Mouse (Mus musculus): ENCODE results near the gene Adad2. TPM values are rescaled to one million over a fixed set of nuclear protein-coding genes. Genes with fewer than 3 reads are reported as not detected.

The Adad2 gene
- total RNA-seq, 1 experiment from 2014 or later = not detected

DNA sequence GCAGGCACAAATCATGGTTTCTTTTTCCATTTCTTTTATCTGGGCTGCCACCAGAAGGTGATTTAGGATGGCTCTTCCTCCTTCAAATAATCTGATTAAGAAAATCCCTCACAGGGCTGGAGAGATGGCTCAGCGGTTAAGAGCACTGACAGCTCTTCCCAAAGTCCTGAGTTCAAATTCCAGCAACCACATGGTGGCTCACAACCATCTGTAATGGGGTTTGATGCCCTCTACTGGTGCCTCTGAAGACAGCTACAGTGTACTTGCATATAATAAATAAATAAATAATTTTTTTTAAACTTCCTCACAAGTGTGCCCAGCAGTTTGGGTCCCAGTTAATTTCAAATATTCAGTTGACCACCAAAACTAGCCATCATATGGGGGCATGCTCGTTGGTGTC is 6.3 kb upstream of the Adad2 start:
- ATAC-seq (replicated peaks; ENCODE audit: insufficient number of reproducible peaks, low FRiP score, low TSS enrichment, poor library complexity, severe bottlenecking) = no peak

DNA sequence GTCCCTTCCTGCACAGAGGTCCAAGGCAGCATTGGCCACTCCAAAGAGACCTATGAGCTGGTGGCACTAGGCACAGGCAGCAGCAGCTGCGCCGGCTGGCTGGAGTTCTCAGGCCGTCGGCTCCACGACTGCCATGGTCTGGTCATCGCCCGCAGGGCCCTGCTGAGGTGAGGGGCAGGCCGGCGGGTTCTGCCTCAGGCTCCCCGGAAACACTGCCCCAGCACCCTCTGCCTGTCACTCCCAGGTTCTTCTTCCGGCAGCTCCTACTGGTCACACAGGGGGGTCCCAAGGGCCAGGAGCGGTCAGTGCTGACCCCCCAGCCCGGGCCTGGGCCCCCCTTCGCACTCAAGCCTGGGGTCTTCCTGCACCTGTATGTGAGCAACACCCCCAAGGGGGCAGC is 2.5 kb downstream of the Adad2 start:
- no peak for ATAC-seq (replicated peaks; ENCODE audit: insufficient number of reproducible peaks, low FRiP score, low TSS enrichment, poor library complexity, severe bottlenecking)

GRCm38 (mm10) chr8:119616358-119616757 is 3.8 kb downstream of the Adad2 start:
- ATAC-seq (replicated peaks; ENCODE audit: insufficient number of reproducible peaks, low FRiP score, low TSS enrichment, poor library complexity, severe bottlenecking) = no peak

DNA sequence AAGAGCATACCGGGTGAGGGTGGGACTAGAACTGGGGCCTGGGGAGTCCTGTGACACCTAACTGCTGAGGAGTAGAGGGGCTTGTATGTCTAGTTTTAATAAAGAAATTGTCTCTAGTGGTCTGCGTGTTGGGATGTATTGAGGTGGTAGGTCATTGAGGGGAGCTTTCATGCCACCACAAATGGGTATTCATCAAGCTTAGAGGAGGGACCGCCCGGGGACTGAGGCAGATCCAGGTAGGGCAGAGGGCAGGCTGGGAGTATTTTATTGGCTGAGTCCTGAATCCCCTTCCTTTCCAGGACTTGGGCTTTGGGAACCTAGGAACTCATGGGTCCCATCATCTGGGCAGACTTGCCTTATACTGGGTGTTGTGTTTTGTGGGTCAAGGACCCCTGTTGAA is 4.3 kb downstream of the Adad2 start:
- ATAC-seq (replicated peaks; ENCODE audit: insufficient number of reproducible peaks, low FRiP score, low TSS enrichment, poor library complexity, severe bottlenecking) = no peak

DNA sequence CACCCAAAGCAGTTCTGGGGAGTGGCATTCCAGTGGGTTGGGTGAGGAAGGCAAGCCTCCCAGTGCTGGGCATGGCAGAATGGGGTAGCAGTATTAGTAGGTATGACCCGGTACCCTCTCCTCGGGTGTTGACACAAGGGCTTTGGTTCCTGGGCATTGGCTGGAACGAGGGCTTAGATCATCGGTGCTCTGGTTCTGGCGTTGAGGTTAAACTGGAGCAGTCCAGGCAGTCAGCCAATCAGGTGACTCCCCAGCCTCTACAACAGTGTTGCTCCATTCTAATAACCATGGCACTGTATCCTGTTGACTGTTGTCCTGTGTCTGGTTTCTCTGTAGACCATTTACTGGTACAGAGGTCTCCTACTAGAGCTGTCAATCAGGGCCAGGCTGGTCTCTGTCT is 5.0 kb downstream of the Adad2 start:
- no peak for ATAC-seq (replicated peaks; ENCODE audit: insufficient number of reproducible peaks, low FRiP score, low TSS enrichment, poor library complexity, severe bottlenecking)

DNA sequence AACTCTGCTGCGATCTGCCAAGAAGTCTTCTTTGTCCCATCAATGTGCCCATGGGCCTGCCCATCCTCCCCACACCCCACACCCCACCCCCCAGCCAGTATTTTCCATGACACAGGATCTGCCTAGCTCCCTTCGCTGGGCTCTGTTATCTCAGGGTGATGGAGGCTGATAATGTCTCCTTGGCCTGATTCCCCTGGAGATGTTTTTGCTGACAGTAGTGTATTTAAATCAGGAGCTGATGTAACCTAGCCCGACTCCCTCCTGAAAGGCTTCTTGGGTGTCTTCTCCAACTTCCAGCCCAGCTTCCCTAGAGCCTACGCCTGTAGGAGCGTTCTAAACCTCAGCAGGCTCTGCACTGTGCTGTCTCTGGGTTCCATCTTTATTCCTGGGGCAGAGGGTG is 6.3 kb downstream of the Adad2 start:
- ATAC-seq (replicated peaks; ENCODE audit: insufficient number of reproducible peaks, low FRiP score, low TSS enrichment, poor library complexity, severe bottlenecking) = no peak

DNA sequence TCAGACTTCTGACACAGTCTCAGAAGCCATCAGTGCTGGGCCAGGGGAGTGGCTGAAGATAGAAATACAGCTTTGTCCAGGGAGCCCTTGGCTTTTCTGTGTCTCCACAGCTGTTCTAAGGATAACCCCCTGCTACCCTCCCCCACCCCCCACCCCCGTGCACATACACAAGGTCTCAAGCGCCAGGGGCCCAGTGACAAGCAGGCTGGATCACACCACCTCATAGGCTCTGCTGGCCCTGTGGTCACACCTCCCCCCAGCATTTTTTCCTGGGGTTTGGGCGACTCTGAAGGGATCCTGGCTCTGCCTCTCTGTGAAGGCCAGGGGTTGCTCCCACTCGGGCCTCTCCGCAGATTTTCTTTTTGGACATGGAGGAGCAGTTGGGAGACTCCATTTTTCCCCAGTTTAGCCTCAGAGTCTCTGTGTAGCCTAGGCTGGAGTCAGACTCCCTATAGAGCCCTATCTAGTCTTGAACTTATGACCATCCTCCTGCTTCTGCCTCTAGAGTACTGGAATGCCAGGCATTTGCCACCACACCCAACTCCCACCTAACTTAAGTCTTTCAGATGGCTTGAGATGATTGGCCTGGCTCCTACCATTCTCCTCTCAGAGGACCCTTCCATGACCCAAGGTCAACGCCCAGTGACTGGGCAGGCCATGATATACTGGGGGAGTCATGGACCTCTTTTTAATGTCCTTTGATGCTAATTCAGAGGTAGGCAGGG is 7.7 kb downstream of the Adad2 start:
- no peak for ATAC-seq (replicated peaks; ENCODE audit: insufficient number of reproducible peaks, low FRiP score, low TSS enrichment, poor library complexity, severe bottlenecking)

GRCm38 (mm10) chr8:119620848-119621465 is 8.4 kb downstream of the Adad2 start:
- no peak for ATAC-seq (replicated peaks; ENCODE audit: insufficient number of reproducible peaks, low FRiP score, low TSS enrichment, poor library complexity, severe bottlenecking)

DNA sequence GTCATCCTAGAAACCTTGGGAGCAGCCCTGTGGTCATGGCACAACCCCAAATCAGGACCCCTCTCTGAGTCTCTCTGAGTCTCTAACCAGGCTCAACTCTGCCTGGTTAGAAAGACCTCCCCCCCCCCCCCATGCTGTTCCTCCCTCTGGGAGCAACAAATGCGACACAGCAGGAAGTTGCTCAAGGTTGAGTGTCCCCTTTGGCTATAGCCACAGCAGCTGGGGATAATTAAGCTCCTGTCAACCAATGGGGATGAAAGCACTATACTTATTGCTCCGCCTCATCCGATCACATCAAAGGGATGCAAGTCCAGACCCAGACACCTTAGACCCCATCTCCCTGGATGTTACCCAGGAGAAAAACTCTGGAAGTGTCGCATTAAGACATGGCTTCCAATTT is 10.0 kb downstream of the Adad2 start:
- ATAC-seq (replicated peaks; ENCODE audit: insufficient number of reproducible peaks, low FRiP score, low TSS enrichment, poor library complexity, severe bottlenecking) = no peak

DNA sequence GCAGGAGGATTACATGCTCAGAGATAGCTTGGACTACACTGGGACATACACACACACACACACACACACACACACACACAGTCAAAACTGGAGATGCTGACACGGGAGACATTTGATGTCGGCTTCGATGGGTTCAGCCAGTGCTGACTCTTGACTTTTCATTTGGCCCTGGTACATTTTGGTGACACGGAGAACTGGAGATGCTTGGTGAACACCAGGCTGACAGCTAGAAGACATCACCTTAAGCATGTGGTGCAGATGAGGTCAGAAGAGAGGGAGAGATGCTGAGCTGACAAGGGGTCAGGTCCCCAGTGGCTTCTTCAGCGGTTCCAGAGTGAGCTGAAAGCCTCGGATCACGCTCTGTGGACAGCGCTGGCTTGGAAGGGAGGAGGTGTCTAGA is 10.5 kb downstream of the Adad2 start:
- no peak for ATAC-seq (replicated peaks; ENCODE audit: insufficient number of reproducible peaks, low FRiP score, low TSS enrichment, poor library complexity, severe bottlenecking)

DNA sequence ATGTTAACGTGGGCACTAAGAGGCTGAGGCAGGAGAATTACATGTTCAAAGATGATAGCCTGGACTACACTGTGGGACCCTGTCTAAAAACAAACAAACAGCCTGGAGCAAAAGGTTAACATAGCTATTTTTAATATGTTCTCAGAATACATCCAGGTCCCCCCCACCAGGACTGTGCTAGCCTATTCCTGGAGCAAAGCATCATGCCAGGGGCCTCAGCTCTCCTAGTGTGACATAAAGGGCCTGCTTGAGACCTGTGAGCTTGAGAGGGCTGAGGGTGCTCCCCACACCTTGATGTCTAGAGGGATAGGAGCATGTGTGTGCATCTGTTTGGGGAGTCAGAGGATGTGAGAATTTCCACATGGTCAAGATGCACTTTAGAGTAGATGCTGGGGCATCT is 11.2 kb downstream of the Adad2 start:
- no peak for ATAC-seq (replicated peaks; ENCODE audit: insufficient number of reproducible peaks, low FRiP score, low TSS enrichment, poor library complexity, severe bottlenecking)

DNA sequence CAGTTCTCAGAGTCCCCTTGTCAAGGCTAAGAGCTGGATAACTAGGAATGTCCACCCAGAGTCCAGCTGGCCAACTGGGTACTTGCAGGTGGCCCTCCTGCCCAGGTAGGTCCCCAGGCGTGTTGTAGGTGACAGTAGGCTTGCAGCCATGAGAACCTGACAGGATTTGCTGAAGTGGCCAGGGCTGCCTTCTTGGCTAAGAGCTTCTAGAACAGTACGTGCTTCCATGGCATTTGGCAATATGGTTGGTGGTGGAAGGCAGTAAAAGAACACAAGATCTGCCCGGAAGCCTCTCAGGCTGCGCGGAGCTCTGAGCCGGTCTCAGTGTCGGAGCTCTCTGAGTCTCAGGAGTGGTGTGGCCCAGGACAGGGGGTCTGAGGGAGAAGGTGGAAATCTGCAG is 12.4 kb downstream of the Adad2 start:
- no peak for ATAC-seq (replicated peaks; ENCODE audit: insufficient number of reproducible peaks, low FRiP score, low TSS enrichment, poor library complexity, severe bottlenecking)

- no peak for ATAC-seq (replicated peaks; ENCODE audit: insufficient number of reproducible peaks, low FRiP score, low TSS enrichment, poor library complexity, severe bottlenecking)
These were observed 13.2 kb downstream of the Adad2 start for GRCm38 (mm10) chr8:119625788-119626187.

DNA sequence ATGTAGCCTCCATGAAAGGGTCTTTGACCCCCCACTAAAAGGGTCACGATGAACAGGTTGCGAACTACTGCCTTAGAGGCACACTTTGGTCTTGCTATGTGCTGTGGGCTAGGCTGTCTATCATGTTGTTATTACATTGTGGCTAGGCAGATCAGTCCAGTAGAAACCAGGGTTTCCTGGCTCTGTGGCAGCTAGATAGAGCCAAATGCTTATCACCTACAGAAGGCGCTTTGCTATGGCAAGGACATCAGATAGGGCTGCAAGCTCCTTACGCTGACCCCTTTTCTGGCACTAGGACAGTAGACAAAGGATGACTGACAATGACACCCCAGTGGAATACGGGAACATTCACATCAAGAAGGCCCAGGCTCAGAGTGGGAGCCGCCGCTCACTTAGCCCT is 14.7 kb downstream of the Adad2 start:
- ATAC-seq (replicated peaks; ENCODE audit: insufficient number of reproducible peaks, low FRiP score, low TSS enrichment, poor library complexity, severe bottlenecking) = no peak

GRCm38 (mm10) chr8:119627613-119628359 is 15.2 kb downstream of the Adad2 start:
- no peak for ATAC-seq (replicated peaks; ENCODE audit: insufficient number of reproducible peaks, low FRiP score, low TSS enrichment, poor library complexity, severe bottlenecking)

DNA sequence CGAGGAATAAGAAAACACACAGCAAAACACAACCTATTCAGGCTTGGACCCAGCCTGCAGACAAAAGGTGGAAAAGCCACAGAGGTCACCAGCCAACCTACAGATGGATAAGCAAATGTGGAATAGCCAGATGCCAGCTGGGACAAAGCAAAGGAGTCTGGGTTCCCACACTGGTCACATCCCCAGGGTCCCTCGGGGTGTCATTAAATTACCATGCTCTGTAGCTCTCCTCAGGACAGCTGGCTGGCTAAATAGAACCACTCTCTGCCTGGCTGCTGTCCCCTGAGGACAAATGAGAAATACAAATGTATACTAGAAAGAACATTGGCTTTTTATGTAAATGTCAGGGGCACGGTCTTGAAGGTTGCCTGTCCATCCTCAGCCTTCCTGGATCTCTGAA is 18.3 kb downstream of the Adad2 start:
- ATAC-seq (replicated peaks; ENCODE audit: insufficient number of reproducible peaks, low FRiP score, low TSS enrichment, poor library complexity, severe bottlenecking) = no peak

DNA sequence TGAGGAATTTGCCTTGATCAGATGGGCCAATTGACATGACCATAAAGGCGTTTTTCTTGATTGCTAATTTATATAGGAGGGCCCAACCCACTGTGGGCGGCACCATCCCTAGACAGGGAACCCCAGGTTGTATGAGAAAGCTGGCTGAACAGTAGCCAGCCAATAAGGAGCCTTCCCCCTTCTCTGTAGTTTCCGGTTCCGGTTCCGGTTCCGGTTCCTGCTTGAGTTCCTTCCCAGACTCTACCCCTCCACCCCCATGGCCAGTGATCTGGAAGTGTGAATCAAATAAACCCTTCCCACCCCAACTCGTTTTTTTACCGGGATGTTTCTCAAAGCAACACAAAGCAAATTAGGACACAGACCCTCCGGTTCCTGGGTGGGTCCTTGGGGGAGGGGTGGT is 19.7 kb downstream of the Adad2 start:
- ATAC-seq (replicated peaks; ENCODE audit: insufficient number of reproducible peaks, low FRiP score, low TSS enrichment, poor library complexity, severe bottlenecking) = no peak

- no peak for ATAC-seq (replicated peaks; ENCODE audit: insufficient number of reproducible peaks, low FRiP score, low TSS enrichment, poor library complexity, severe bottlenecking)
These were observed 20.4 kb downstream of the Adad2 start for GRCm38 (mm10) chr8:119632909-119633308.

DNA sequence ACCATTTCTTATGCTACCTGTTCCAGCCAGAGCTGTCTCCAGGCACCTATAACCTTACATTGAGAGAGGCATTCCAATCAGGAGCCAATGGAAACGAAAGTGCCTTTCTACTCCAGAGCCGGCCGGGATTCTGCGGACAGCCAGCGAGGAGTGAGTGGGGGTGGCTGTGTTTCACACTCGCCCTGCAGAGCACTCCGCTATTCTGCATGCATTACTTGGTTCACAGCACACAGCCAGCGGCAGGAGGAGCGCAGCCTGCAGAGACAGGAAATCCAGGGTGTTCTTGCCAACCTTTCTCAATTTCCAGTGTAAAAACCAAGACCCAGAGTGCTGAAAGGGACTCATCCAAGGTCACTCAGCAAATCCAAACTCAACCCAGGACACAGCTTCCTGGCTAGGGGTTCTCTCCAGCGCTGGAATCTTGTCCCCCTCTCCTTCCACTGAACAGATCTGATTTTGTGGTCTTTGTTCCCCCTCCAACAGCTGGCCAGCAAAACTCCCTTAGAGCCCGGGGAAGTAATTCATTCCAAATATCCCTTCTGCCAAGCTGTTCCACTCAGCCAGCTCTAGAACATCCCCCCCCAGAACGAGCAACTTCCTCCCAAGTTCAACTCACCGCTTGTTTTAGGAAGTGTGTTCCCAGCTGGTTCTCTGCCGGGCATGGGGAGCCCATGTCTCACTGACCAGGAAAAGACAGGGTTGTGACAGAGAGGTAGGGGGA is 22.2 kb downstream of the Adad2 start:
- ATAC-seq (replicated peaks; ENCODE audit: insufficient number of reproducible peaks, low FRiP score, low TSS enrichment, poor library complexity, severe bottlenecking) = no peak
